Mouse (Mus musculus) gastrocnemius, postnatal 36 days (tissue): ENCODE data around the gene Tcf25. TPM values are rescaled to one million over a fixed set of nuclear protein-coding genes. Genes with fewer than 3 reads are reported as not detected.

Experiments
- DNase-seq, 2 experiments: peaks; one replicate each; pipeline ENCODE4 v3.0.0; 2022
- intact Hi-C: fragments of 180-260 bp; cut with DNase I; formaldehyde crosslinking; loops from one replicate; pipeline ENCODE4 v1.15.1; 2025
- long read RNA-seq, 2 experiments: library from polyadenylated mRNA; stranded (forward); transcript quantifications; one replicate each; pipeline ENCODE4 v2.0.0; 2021
- total RNA-seq, 2 experiments: library from RNA; stranded (reverse); gene quantifications; 2 replicates each; pipeline ENCODE4 v1.2.3; 2021

Gene Tcf25
- 100 to 1,000 TPM; 136 to 137 TPM for total RNA-seq
- long read RNA-seq, experiment 1, transcript Tcf25-208 (18 exons, 2,649 nt): minor isoform, 8 of 75 reads
- long read RNA-seq, experiment 1, transcript Tcf25-202 (18 exons, 2,582 nt): minor isoform, 6 of 75 reads
- long read RNA-seq, experiment 1, transcript Tcf25-201 (18 exons, 2,738 nt): major isoform, 29 of 75 reads
- long read RNA-seq, experiment 1, partial matches to known transcripts: 10 of 75 reads
- long read RNA-seq, experiment 1, other reads (novel, unspliced or antisense): 21 of 75 reads
- long read RNA-seq, experiment 2, full-length matches to known transcripts: 66 of 117 reads
- long read RNA-seq, experiment 2, partial matches to known transcripts: 24 of 117 reads
- long read RNA-seq, experiment 2, other reads (novel, unspliced or antisense): 27 of 117 reads

DNA sequence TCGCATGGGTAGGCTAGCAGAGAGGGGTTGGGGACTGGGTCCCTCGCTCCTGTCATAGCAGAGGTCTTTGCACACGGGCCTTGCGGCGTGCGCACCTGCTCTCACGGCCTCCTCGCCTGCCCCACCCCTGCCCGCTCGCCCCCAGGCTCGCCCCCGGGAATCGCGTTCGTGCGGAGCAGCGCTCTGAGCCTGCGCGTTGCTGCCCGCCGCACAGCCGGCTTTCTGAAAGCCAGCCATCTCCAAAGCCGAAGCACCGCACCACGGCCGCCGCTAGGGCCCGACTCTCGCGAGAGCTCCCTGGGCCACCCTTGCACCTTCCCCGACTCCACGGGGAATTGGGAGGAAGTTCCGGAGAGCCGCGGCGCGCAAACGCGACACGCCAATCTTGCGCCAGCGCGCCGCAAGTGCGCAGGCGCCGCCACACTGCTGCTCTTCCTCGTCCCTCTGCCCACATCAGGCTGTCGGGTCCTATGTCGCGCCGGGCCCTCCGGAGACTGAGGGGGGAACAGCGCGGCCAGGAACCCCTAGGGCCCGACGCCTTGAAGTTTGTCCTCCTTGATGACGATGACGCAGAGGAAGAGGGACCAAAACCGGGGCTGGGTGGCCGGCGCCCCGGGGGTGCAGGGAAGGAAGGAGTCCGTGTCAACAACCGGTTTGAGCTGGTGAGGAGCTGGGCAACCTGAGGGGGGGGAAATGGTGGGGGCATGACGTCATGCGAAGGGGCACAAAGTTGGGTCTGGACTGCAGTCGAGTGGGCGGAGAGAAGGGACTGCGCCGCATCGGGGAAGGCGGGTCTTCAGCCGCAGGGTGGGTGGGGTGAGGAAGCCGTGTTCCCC is at the start of gene Tcf25:
Tcf25 (plus strand) TSS at position 351 of the 836 bp plus-strand sequence.
- DNase-seq: peak; percentile 91 to 94
- intact Hi-C loops: no loop called here

- DNase-seq: no peak
- intact Hi-C loops: loop anchor here (10.0 kb wide), 1 partner anchor 76 kb away; the partner anchor contains the start of gene Mc1r
These were observed 45.0 kb upstream of the Tcf25 start for GRCm38 (mm10) chr8:123328552-123328951.

DNA sequence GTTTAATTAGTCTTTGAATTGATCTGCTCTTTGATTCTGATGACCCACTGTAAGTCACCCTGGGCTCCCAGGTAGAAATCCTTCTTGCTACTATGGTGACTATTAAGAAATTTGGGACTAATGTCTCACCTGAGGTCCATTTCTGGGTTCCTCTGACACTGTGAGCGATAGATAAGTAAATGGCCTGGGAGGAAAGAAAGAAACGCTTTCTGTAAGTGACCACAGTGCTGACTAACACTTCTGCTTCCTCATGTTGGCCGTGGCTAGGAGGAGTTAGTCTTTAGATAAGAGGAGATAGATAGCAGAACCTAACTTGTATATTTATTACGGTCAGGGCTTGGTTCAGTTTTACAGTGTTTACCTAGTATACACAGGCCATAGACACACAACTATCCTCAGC is 44.2 kb upstream of the Tcf25 start:
- intact Hi-C loops: loop anchor here (10.0 kb wide), 1 partner anchor 75 kb away; the partner anchor contains the start of gene Mc1r
- DNase-seq: no peak

GRCm38 (mm10) chr8:123329961-123330360 is 43.6 kb upstream of the Tcf25 start:
- intact Hi-C loops: loop anchor here (10.0 kb wide), 1 partner anchor 75 kb away; the partner anchor contains the start of gene Mc1r
- no peak for DNase-seq

- intact Hi-C loops: no loop called here
- DNase-seq: no peak
These were observed 42.9 kb upstream of the Tcf25 start for GRCm38 (mm10) chr8:123330701-123331100.

DNA sequence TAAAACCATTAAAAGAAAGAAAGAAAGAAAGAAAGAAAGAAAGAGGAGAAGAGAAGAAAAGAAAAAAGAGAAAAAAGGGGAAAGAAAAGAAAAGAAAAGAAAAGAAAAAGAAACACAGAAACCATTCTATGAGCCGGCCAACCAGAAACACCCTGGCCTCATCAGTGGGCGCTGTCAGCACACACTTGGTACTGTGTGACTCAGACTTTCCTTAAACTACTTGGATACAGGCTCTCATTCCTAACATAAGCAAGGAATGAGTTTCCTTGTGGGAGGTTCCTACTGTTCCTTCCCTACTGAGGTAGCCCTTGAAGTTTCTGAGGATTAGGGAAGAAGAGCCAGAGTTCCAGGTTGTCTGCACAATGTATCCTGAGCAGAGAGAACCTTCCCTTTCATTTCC is 42.3 kb upstream of the Tcf25 start:
- no peak for DNase-seq
- intact Hi-C loops: no loop called here

- intact Hi-C loops: no loop called here
- DNase-seq: no peak
These were observed 41.7 kb upstream of the Tcf25 start for GRCm38 (mm10) chr8:123331810-123332209.

- intact Hi-C loops: no loop called here
- DNase-seq: peak; percentile 39 to 44
These were observed 41.1 kb upstream of the Tcf25 start, which contains the start of gene Spire2 for GRCm38 (mm10) chr8:123332262-123333090. Gene Spire2 (plus strand): TSS chr8:123332713.

DNA sequence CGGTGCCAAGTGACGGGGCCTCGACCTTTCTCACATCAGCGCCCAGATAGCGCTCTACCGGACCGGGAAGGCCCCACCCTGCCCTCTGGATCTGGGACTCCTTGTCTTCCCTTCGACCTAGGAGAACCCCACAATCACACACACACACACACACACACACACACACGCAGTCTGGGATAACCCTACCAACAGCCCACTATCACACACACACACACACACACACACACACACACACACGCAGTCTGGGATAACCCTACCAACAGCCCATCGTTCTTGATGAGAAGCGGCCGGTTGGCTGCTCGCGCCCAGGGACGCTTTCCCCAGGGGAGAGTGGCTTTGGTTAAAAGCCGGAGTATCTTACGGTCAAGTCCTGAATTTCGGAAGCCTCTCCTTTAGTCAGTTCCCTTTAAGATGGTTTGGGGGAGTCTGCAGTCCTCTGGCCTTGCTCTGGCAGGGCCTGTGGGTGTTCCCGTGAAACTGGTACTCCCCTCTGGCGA is 40.4 kb upstream of the Tcf25 start:
- intact Hi-C loops: no loop called here
- no peak for DNase-seq

- intact Hi-C loops: no loop called here
- no peak for DNase-seq
These were observed 39.7 kb upstream of the Tcf25 start for GRCm38 (mm10) chr8:123333864-123334263.

- no peak for DNase-seq
- intact Hi-C loops: no loop called here
These were observed 39.1 kb upstream of the Tcf25 start for GRCm38 (mm10) chr8:123334467-123334866.

DNA sequence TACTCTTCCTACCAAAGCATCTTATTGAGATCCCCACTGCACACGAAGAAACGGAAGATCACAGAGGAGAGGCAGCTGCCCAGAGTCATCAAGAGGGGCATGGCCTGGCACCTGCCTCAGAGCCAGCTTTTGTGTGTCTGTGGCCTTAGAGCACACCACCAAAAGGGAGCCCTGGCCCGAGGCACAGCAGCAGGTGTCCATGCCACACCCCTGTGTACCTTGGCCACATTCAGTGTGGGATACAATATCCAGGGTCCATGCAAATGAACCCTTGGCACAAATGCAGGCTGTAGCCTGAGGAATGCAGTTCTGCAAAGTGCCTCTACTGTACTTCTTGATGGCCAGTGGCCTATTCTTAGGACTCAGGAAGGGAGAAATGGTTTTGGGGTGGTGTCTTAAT is 36.1 kb upstream of the Tcf25 start:
- intact Hi-C loops: no loop called here
- no peak for DNase-seq

GRCm38 (mm10) chr8:123340071-123340470 is 33.5 kb upstream of the Tcf25 start:
- intact Hi-C loops: no loop called here
- DNase-seq: no peak

- DNase-seq: no peak
These were observed 32.2 kb upstream of the Tcf25 start for GRCm38 (mm10) chr8:123341040-123342015.

DNA sequence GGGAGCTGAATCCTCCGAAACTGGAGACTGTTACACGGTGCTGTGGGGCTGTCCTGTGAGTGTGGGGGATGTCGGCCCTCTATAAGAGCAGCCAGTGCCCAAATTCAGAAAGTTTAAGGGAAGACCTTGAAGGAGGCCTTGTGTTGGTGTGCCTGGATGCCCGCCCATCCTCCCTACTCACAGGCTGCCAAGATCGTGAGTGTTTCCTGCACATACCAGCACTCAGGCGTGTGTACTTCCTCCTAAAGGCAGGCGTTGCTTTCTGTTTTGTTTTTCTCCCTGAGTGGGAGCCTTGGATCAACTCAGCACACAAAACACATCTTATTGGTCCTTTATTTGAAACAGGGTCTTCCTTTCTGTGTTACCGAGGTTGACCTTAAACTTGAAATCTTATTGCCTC is 31.3 kb upstream of the Tcf25 start:
- DNase-seq: no peak
- intact Hi-C loops: no loop called here

More at GRCm38 (mm10) chr8:123341040-123342015, 32.2 kb upstream of the Tcf25 start:
- intact Hi-C loops: no loop called here

GRCm38 (mm10) chr8:123342911-123343310 is 30.6 kb upstream of the Tcf25 start:
- DNase-seq: no peak
- intact Hi-C loops: no loop called here

DNA sequence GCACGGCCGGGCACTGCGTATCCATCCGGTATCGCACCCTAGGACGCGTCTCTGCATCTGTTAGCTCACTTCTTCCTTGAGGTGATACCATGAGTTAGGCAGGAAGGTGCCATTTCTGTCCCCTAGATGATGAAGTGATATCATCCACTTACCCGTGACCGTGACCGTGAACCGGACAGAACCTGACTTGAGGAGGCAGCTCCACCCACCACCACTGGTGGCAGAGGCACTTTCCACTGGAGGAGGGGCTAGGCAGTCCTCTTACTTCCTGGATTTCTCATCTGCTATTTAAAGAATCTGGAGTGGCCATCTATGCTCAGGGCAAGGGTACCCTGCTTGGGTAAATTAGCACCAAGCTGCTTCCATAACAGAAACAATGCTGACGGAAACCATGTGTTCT is 30.1 kb upstream of the Tcf25 start:
- intact Hi-C loops: no loop called here

DNA sequence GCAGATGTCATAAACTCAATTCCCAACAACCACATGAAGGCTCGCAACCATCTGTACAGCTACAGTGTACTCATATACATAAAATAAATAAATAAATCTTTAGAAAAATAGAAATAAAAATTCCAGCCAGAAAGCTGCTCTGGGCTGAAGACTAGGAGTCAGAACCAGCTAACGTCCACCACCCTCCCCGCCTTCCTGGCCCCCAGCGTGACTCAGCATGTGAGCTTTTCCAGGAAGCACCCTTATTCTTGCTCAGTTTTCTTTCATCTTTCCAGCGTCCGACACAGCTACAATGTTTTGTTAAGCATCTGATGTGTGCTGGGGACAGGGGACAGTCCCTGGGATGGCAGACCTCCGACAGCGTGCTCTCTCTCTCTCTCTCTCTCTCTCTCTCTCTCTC is 28.4 kb upstream of the Tcf25 start:
- intact Hi-C loops: no loop called here
- no peak for DNase-seq

More for the DNA sequence above, 30.1 kb upstream of the Tcf25 start:
- DNase-seq: no peak

- intact Hi-C loops: no loop called here
- no peak for DNase-seq
These were observed 27.7 kb upstream of the Tcf25 start for GRCm38 (mm10) chr8:123345856-123346255.
